Mouse (Mus musculus) monocyte, adult 5-6 weeks (primary cell): ENCODE measurements around the gene Meis2. TPM values are rescaled to one million over a fixed set of nuclear protein-coding genes. Genes with fewer than 3 reads are reported as not detected.

Experiments
- ATAC-seq: fragments of 153-309, 156-312 bp; replicated peaks from 2 replicates; pipeline ENCODE4 v1.8.0; 2017; ENCODE audit warnings: mild to moderate bottlenecking; ENCODE audit not compliant: low TSS enrichment, insufficient number of reproducible peaks, severe bottlenecking, poor library complexity, low FRiP score
- total RNA-seq: library from RNA; stranded (forward); fragments of 200-1000, 200-491, 200-594 nt; gene quantifications from 3 replicates; pipeline ENCODE4 v1.2.3, GENCODE M21; 2017

Meis2 gene
- total RNA-seq, 1 experiment from 2014 or later = not detected

DNA sequence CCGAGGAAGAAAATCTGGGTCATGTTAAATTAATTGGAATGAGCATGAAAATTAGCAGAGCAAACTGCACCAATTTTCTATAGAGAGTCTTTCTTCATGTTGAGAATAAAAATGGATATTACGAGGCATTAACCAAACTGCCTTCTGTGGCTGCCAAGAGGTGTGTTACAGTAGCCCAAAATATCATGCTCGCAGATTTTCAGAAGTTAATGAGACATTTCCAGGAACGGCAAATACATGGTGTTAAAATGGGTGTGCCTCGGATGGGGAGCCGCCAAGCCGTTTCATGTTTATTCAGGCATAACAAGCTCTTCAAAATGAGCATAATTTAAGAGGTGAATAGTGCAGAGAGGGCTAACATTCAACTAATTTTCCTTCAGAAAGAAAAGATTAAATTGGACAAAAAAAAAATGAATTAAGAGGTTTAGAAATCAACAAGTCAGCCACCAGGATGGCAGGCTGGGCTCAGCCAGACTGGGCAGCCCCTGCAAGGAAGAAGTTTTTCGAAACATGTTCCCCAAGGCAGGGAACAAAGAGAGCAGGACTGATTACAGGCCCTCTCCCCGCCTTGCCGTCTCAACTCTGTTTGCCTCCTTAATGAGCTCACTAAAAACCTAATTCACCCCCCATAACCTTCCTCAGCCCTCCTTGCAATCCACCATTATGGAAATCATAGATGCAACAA lies 46.7 kb downstream of the Meis2 start:
- no peak for ATAC-seq

GRCm38 (mm10) chr2:116015520-116015919 lies 50.1 kb downstream of the Meis2 start:
- ATAC-seq = no peak

DNA sequence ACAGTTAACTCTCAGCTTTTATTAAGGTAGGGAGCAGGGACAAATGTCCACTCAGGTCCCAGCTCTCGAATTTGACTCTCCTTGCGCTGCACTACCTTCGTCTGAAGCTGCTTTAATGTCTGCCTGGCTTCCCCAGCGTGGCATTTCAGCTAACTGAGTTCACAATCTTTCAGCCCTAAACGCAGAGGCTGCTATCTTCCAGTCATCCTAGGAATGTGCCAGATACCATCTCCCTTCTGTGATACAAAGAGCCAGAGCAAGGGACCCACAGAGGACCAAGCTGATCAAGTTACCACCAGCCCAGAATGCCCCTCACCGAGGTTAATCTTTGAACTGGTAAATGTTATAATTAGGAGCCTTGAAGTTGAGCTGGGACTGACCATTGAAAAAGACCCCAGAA lies 55.2 kb downstream of the Meis2 start:
- no peak for ATAC-seq

DNA sequence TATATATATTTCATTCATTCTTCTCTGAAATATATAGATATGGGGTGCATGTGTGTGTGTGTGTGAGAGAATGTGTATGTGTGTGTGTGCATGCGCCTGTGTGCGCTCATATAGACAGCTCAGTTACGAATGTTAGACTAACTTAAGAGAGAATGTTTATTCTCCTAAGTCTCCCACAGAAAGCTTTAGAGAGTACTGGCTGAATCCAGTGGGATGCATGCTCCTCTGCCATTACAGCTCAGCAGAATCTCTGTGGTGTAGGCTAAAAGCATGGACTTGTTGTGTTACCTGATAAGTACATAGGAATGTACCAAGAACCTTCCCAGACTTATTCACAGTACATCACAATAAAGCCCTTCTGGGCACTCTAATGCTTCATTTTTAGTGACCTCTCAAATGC lies 55.6 kb downstream of the Meis2 start:
- ATAC-seq = no peak

DNA sequence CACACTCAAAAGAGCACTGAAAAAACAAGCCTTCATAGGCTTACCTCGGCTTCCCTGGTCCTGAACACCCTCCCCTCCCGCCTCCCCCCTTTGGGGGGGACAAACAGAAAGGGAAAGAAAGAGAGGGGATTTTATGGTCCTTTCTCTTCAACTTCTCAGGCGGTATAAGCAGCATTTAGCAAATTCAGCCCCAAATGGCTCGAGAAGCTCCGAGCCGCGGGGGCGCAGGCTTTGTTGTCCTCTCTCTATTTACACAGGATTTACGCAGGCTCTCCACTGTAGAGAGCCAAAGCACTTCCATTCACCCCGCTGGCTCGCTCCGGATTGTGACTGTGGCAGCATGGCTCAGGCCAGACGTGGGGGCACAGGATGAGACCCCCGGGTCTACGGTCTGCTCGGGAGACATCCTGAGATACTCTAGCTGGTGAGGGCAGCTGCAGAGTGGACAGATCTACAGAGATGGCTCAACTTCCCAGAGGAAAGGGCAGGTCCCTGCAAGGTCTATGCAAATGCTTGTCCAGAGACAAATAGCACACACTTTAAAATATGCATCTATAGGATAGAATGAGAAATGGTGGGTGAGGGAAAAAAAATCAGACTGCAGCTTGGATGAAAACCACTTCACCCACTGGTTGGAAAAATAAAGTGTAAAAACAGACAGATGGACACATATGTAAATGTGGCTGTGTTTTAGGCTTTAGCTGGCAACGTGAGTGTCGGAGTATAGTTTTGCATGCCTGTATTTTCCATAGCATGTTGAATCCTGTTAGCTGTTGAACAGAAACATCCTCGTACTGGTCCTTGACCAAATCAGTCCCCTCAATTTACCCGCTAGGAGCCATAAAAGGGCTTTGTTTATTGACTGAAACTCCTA lies 56.3 kb downstream of the Meis2 start:
- ATAC-seq = no peak

GRCm38 (mm10) chr2:116002354-116002753 lies 63.3 kb downstream of the Meis2 start:
- no peak for ATAC-seq

GRCm38 (mm10) chr2:116001352-116002138 lies 64.1 kb downstream of the Meis2 start:
- no peak for ATAC-seq

DNA sequence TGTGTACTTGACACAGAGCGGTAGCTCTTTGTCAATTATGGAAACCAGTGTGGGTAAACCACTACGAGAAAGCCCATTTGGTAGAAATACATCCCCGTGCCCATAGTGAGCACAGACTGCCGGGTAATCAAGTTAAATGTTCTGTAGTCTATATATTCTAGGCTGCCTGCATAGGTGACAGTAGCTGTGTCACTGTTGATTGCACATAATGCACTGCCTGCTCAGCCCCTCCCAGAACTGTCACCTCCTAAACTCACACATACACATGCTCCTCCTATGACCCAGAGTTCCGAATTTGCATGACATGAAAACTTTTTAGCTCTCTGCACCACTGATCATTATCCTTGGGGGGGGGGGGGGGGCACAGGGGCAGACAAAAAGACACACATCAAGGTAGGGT lies 65.1 kb downstream of the Meis2 start:
- no peak for ATAC-seq

- no peak for ATAC-seq
These were observed 66.8 kb downstream of the Meis2 start for GRCm38 (mm10) chr2:115998802-115999201.

DNA sequence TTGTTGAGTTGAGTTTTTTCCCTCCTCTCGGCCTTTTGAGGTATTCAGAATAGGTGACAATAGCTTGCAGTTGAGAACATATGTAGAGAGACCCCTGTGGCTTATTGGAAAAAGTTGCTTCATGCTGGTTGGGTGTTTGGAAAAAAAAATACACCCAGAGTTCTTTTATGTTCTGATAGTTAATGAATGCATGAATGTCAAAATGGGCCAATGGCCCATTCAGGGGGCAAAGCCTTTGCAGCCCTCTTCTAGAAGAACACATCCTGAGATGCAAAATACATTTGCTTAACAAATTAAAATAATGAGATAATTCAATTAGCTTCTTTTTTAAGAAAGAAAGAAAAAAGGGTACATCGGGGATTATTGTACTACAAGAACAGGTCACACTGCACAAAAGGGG lies 69.2 kb downstream of the Meis2 start:
- ATAC-seq = no peak

GRCm38 (mm10) chr2:115993877-115994276 lies 71.8 kb downstream of the Meis2 start:
- no peak for ATAC-seq

DNA sequence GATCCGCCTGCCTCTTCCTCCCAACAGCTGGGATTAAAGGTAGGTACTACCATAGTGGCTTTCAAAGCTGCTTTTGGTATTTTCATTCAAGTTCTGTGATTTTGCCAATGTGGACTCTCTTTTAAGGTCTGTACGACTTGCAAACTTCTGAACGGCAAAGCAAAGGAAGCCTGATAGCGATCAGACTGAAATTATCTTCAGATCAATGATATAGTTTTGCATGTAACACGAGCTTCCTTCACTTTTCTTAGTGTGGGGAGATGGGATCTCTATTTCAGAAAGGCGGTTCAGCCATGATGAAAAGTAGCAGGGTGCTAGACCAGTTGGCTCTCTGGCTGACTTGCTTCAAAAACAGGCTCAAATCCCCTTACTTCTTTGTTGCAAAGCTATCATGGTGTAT lies 76.4 kb downstream of the Meis2 start:
- no peak for ATAC-seq

DNA sequence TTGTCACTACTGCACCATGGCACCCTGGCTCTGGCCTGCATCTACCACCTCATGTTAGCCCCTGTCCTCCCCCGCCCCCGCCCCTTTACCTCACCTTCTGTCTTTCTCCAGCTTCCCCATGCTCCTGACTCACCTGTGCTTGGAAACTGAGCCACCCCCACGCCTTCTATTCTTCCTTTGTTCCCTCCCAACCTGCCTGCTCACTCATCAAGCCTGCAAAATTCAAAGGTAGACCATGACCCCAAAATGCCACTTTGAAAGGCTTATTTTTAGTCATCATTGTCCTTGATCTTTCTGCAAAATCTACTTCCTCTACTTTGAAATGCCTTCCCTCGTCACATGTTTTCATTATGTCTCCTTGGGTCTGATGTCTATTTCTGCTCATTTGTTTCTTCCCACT lies 77.2 kb downstream of the Meis2 start:
- ATAC-seq = no peak

DNA sequence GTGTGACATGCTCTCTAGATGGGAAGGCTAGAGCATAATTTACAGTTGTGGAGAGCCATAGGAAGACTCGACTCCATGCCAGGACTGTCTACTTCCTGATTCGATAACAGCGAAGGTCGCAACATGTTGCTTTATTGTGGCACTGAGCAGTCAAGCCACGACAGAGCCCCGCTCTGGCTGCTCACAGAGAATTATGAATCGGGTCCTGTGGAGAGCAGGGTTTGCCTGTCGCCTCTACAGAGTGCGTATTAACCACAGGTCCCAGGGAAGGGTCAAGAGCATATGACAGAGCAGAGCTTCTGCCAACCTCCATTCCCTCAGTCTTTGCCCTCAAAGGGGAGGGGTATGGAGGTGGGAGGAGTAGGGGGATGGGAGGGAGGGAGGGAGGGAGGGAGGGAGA lies 80.7 kb downstream of the Meis2 start:
- no peak for ATAC-seq

GRCm38 (mm10) chr2:115984487-115984886 lies 81.2 kb downstream of the Meis2 start:
- ATAC-seq = no peak

- ATAC-seq = no peak
These were observed 85.1 kb downstream of the Meis2 start for GRCm38 (mm10) chr2:115980490-115980889.

GRCm38 (mm10) chr2:115979683-115980476 lies 85.8 kb downstream of the Meis2 start:
- ATAC-seq = no peak

- no peak for ATAC-seq
These were observed 87.0 kb downstream of the Meis2 start for GRCm38 (mm10) chr2:115978666-115979065.
